Mouse (Mus musculus) ES-Bruce4 (cell line): ENCODE data around the gene 1700113H08Rik.

ENCODE experiments used
- CTCF ChIP-seq: IDR thresholded peaks from one replicate; pipeline ENCODE4 v1.8.1; 2011; ENCODE audit warnings: low read depth, low read length
- POLR2A ChIP-seq: IDR thresholded peaks from one replicate; pipeline ENCODE4 v1.8.1; 2011; ENCODE audit warnings: low read length; ENCODE audit not compliant: insufficient read depth

- no peak for TF ChIP-seq POLR2A
- peak; percentile 23 for TF ChIP-seq CTCF
Measured at GRCm38 (mm10) chr10:87020711-87021110, 37.1 kb upstream of the 1700113H08Rik start.
